23 mouse cellular contexts compared by ENCODE assay signal in the genomic region with DNA sequence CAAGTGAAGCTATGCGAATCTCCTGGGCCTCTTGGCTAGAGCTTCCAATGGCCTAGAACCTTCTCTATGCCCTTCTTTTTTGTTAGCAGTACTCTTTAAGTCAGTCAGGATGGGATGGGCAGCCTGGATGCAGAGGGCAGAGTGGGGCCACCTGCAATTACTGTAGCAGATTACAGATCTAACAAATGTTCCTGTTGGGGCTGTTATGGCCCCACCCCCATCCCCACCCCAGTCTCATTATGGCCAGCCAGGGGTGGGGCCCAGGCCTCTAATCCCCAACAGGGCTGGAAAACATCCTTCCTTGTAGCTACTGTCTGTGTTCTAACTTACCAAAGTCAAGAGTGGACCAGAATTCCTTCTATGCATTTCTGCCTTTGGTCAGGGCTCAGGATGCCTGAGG.
"Had no signal": no experiment of that assay in that cellular context is flagged by ENCODE, and none has a peak within 500 bp of the region (broad histone marks: within the 10 kb centered on the region; RNA-seq: fewer than 3 reads in every experiment).

No protein-coding gene starts in this region.

- H3K4me3 ChIP-seq: limb, embryonic 10.5 days; limb, embryonic 13.5 days; liver, embryonic 12.5 days; liver, embryonic 15.5 days; lung, embryonic 15.5 days; megakaryocyte, embryonic 14.5 days; midbrain, embryonic 10.5 days; midbrain, embryonic 13.5 days; myocyte had no signal

- DNase-seq: kidney, adult 18-20 months; kidney, adult 9 months; kidney, postnatal 14 days; kidney, postnatal 4 days; layer of hippocampus, postnatal 36 days; liver; lung, adult 18-20 months; lung, postnatal 10 days; lung, postnatal 36 days; right cerebral cortex, postnatal 4 days; thymus, adult 2 months; thymus, postnatal 14 days; thymus, postnatal 4 days had no signal

- H3K9ac ChIP-seq: limb, embryonic 13.5 days; liver, embryonic 12.5 days; liver, embryonic 15.5 days; lung, embryonic 15.5 days; midbrain, embryonic 13.5 days had no signal

- H3K9me3 ChIP-seq: limb, embryonic 10.5 days; limb, embryonic 13.5 days; liver, embryonic 12.5 days; liver, embryonic 15.5 days; lung, embryonic 15.5 days; megakaryocyte, embryonic 14.5 days; midbrain, embryonic 10.5 days; midbrain, embryonic 13.5 days had no signal

- H3K4me2 ChIP-seq: limb, embryonic 13.5 days; liver, embryonic 12.5 days; liver, embryonic 15.5 days; lung, embryonic 15.5 days; midbrain, embryonic 13.5 days had no signal

- ATAC-seq: liver, embryonic 12.5 days; midbrain, embryonic 13.5 days; midbrain, embryonic 16.5 days had no signal

- H3K27ac ChIP-seq: limb, embryonic 10.5 days; liver, embryonic 12.5 days; liver, embryonic 15.5 days; lung, embryonic 15.5 days; midbrain, embryonic 10.5 days; midbrain, embryonic 13.5 days had no signal

- H3K4me1 ChIP-seq: limb, embryonic 10.5 days; limb, embryonic 13.5 days; liver, embryonic 12.5 days; lung, embryonic 15.5 days; midbrain, embryonic 10.5 days; midbrain, embryonic 13.5 days had no signal

- H3K36me3 ChIP-seq: limb, embryonic 10.5 days; limb, embryonic 13.5 days; liver, embryonic 12.5 days; liver, embryonic 15.5 days; lung, embryonic 15.5 days; midbrain, embryonic 10.5 days; midbrain, embryonic 13.5 days had no signal

- H3K27me3 ChIP-seq: limb, embryonic 13.5 days; liver, embryonic 15.5 days; lung, embryonic 15.5 days; megakaryocyte, embryonic 14.5 days had no signal
